Mouse (Mus musculus) gastrocnemius, postnatal 25 days (tissue): ENCODE measurements around the gene Mthfsd. TPM values are rescaled to one million over a fixed set of nuclear protein-coding genes. Genes with fewer than 3 reads are reported as not detected.
"Not testable (repeated sequence)": the region's sequence is repeated elsewhere in the genome, so short reads cannot be mapped to it uniquely, and the experiment has no call there.

Experiments used
- DNase-seq: peaks from one replicate; pipeline ENCODE4 v3.0.0; 2022
- long read RNA-seq, 2 experiments: library from polyadenylated mRNA; stranded (forward); transcript quantifications; one replicate each; pipeline ENCODE4 v2.0.0; 2021
- total RNA-seq, 2 experiments: library from RNA; stranded (reverse); gene quantifications; 1 replicate in 1 of 2; 2 replicates in 1 of 2; pipeline ENCODE4 v1.2.3; 2021

Mthfsd gene
- 10 to 100 TPM; 14.6 to 15.0 TPM for total RNA-seq
- long read RNA-seq, experiment 1, partial matches to known transcripts: 3 of 9 reads
- long read RNA-seq, experiment 1, other reads (novel, unspliced or antisense): 4 of 9 reads
- long read RNA-seq, experiment 2, partial matches to known transcripts: 3 of 18 reads
- long read RNA-seq, experiment 2, other reads (novel, unspliced or antisense): 13 of 18 reads

DNA sequence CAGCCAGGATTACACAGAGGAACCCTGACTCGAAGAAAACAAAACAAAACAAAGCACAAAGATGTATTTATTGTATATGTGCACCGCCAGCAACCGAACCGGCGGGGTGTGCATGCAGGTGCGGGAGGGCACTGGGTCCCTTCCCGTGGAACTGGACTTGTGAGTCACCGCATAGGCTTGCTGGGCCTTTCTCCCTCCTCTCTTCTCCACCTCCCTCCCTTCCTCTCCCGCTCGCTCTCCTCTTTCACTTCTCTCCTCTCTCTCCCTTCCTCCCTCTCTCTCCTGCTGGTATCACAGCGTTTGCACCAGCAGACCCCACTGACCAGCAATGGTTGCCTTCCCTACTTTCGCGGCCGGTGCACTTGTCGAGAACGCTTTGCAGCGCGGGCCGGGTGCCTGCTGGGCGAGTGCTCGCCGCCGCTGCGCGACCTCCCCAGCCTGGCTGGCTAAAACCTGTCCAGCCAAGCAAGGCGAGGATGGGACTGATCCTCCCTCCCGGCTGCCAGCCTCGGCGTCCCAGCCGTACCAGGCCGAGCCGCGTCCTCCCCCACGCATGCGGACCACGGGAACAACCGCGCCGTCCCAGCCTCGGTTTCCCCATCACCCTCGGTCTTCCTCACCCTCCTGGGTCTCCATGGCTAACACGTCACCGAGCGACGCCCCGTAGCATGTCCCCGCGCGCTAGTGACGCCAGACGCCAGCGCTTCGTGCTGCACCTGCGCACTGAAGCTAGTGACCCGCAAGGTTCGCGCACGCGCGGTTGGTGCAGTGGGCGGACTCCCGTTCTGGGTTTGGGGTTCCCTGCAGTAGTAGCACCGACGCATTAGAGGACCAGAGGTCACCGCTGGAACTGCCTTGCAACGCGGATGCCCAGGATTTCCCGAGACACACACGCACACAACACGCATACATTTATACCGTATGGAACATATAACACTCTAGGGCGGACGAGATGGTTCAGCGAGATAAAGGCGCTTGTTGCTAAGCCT lies at the start of gene Mthfsd:
Gene Mthfsd (minus strand): TSS at position 725 of the 989 bp plus-strand sequence.
- peak; percentile 97 for DNase-seq

DNA sequence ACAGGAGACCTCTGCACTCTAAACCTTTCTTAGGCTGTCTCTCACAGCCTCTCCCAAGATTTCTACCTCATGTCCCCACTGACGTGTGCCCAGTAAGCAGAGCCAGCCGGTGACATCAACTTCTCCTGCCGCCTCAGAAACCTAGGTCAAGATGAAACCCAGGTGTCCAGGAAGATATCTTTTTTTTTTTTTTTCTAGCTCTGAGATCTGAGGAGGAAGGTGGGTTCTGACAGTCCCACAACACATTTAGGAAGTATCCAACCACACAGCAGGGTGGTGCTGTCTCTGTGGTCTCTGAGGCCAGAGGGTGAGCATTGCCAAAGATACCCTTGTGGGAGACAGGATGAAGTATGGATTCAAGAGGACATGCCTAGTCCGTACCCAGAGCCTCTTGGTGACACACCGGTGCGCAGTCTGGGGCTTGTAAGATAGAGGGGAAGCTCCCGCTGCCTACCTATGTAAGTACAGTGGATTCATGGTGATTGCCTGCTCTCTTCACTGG lies 48.8 kb upstream of the Mthfsd start:
- no peak for DNase-seq

DNA sequence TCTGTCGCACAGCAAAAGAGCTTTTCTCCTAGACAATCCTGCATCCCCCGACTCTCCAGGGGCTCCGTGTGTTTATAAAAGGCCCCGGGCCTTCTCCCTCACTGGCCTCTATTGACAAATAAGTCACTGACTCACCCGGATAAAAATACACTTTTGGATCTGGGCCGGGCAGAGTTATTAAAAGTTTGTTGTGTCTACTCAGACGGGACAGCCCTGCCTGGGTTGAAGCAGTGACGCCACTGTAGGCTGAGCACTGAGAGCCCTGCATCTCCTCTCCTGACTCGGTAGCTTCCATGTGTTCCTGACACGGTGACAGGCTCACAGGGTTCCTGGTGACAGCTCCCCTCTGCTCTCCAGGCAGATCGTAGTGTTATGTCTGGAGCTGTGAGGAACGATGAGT lies 44.2 kb upstream of the Mthfsd start:
- DNase-seq: peak; percentile 39

GRCm38 (mm10) chr8:121148573-121149083 lies 40.4 kb upstream of the Mthfsd start:
- DNase-seq: no peak

DNA sequence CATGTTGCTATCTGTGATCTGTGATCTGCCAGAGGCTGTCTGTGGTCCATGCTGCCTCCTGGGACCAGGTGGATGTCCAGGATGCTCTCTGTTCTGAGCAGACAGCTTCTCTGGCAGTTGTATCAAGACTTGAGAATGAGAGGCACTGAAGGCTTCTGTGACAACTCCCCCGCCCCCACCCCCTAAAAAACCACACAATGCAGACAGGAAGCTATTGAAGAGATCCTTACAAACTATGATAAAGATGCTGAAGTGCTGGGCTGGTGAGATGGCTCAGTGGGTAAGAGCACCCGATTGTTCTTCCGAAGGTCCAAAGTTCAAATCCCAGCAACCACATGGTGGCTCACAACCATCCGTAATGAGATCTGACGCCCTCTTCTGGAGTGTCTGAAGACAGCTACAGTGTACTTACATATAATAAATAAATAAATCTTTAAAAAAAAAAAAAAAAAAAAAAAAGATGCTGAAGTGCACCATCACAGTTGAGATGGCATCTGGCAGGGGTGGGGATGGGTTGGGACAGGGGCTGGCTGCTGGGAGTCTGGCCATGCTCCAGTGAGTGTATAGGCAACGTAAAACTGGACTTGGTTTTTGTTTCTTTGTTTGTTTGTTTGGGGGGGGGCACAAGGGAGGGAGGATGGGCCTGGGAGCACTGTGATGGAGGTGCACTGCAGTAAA lies 37.4 kb upstream of the Mthfsd start:
- not testable (repeated sequence) for DNase-seq

GRCm38 (mm10) chr8:121136856-121137255 lies 28.7 kb upstream of the Mthfsd start:
- DNase-seq: no peak

- no peak for DNase-seq
These were observed 26.3 kb upstream of the Mthfsd start for GRCm38 (mm10) chr8:121134512-121134911.

GRCm38 (mm10) chr8:121134102-121134501 lies 25.9 kb upstream of the Mthfsd start:
- no peak for DNase-seq

GRCm38 (mm10) chr8:121132961-121133513 lies 24.8 kb upstream of the Mthfsd start:
- DNase-seq: no peak

DNA sequence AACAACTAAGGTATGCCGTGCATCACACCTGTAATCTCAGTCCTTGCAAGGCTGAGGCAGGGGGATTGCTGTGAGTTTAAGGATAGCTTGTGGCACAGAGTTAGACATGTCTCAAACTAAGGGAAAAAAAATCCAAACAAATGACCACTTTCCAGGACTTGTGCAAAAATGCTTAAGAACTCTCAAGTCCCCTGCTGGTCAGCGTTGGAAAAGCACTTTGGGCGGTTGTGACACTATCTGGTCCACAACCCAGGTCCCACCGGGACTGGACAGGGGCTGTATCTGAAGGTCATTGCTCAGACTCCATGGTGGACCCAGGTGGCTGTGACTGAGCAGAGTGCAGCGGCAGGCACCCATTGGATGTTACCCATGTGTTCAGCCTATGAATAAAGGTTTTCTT lies 22.3 kb upstream of the Mthfsd start:
- DNase-seq: no peak

DNA sequence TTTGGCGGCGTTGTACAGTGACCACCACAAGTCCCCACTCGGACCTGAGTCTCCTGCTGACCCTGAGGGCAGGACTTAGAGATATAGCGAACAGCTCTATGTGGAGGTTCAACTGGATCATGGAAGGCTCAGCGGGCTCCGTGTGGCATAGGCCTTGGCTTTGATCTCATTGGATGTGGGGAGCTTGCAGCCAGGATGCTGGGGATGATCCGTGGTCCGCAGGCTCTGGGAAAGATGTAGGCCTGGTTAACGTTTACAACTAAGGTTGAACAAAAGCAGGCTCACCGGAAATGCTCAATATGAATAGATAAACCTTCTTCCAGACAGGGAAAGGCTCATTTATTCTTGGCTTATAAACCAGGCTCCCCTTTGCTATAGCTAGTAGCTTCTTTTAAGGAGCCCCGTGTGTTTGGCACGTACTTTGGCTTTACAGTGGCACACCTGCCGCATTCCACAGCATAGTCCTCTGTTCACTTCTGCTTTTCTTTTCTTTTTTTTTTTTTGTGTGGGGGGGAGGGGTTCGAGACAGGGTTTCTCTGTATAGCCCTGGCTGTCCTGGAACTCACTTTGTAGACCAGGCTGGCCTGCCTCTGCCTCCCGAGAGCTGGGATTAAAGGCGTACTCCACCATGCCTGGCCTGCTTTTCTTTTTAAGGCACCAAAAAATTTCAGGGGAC lies 21.2 kb upstream of the Mthfsd start:
- no peak for DNase-seq

DNA sequence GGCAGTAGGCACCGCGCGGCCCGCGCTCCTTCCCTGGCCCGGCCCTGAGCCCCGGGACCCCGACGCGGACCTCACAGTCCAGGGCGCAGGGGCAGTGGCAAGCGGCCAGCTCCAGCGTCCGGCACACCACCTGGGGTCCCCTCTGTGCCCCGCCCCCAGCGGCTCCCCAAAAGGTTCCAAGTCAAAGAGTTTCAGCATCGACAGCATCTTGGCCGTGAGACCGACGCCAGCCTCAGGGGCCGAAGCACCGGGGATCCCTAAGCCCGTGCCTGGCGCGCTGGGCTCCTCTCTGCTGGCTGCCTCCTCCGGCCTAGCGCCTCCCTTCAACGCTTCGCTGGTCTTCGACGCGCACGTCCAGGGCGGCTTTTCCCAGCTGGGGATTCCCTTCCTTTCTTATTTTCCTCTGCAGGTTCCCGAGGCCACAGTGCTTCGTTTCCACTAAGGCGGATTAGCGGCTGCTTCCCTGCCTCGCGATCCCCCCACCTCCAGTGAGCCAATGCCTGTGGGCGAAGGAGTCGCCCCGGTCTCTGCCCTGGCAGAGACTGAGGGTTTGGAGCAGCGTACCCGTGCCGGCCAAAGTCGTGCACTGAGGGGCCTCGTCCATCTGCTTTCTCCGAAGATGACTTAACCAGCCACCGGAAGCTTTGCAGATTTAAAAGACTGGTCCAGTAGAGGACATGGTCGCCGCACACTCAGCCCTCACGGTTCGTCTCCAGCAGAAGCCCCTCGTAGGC lies 20.5 kb upstream of the Mthfsd start:
- DNase-seq: no peak

GRCm38 (mm10) chr8:121127756-121128375 lies 19.7 kb upstream of the Mthfsd start, which contains the start of gene Foxl1:
Gene Foxl1, plus strand, starts transcription at chr8:121127940.
- no peak for DNase-seq

DNA sequence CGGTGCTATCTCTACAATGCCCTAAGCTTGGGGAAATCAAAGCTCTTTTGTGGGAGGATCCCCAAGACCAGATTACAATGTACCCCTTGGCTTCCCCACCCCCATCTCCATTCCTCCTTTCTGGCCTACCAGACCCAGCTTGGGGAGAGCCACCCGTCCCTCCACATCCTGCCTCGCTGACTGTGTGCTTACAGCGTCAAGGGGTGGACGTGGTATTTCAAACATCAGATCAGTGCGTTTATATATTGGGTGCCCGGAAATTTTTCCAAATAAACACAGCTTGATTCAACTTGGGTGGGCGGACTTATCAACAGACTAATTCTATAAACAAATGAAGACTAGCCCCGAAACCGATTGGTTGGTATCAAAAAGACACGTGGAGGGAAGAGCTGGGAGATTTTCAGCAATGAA lies 19.1 kb upstream of the Mthfsd start:
- DNase-seq: no peak

GRCm38 (mm10) chr8:121126694-121127093 lies 18.5 kb upstream of the Mthfsd start:
- DNase-seq: no peak

GRCm38 (mm10) chr8:121126191-121126590 lies 18.0 kb upstream of the Mthfsd start:
- DNase-seq: no peak

DNA sequence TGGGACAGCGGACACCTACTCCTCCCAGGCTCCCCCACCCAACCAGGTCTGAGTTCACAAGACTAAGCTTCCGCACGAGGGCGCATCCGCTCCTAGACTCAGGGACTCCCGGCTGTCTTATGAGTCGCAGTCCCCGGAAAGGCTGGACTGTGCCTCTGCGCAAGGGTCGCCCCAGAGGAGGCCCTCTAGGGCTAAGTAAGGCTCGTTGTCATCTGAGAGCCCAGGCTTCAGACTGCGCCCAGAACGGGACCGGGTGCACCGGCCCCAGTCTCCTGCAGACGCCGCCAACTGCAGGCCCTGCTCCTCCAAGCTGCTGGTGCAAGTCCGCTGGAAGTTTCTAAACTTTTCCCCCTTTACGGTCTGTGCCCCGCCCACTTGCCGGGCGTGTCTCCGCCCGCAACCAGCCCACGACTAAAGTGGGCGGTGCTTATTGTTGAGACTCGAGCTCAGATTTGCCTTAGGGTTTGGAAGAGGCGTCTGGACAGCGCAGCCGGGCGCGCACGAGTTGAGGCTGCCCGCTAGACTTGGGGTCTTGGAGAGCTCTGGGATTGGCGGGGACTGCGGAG lies 17.2 kb upstream of the Mthfsd start:
- DNase-seq: peak; percentile 59

DNA sequence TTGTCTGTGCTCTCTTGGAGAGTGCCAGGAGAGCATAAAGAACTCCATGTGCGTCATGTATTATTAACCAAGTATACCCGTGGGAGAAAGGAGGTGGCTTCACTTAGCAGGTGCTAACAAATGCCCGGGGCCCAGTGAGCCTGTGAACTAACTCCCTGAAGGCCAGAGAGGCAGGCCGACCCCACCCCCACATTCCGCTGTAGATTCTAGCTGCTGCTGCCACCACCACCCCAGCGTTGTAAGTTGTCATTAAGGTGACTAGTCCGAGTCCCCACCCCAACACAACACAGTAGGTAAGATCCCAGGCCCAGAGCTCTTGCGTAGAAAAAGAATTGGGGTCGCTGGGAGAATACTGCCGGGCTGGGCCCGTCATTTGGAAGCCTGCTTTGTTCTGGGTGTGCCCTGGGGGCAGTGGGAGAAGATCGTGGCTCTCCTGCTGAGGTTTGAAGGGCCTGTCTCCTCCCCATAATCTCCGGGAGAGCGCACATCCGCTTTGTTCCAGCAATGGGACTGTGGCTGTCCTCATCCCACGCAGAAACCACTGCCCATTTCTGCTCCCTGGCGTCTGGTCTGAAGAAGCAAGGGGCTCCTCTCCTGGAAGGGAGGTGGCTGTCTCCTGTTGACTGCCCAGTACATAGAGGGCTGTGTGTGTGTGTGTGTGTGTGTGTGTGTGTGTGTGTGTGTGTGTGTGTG lies 16.5 kb upstream of the Mthfsd start:
- DNase-seq: no peak

GRCm38 (mm10) chr8:121123113-121123512 lies 14.9 kb upstream of the Mthfsd start:
- no peak for DNase-seq
